Mouse (Mus musculus) lung, postnatal 0 days (tissue): ENCODE data around the gene Ccdc15. TPM values are rescaled to one million over a fixed set of nuclear protein-coding genes. Genes with fewer than 3 reads are reported as not detected.

Experiments used
- ATAC-seq: fragments of 200-750 bp; cut with Nextera tagmentation; 2 replicates; pipeline ENCODE4 v1.8.0; 2017; ENCODE audit warnings: moderate library complexity
- DNase-seq: peaks from one replicate; pipeline ENCODE4 v3.0.0-alpha.2; 2016; ENCODE audit warnings: low spot score
- H3K27ac ChIP-seq: fragments of 300-500 bp; sonication (generic); 2 replicates; pipeline ENCODE4 v1.5.1; 2014; ENCODE audit warnings: antibody characterized with exemption, mild to moderate bottlenecking, low read length, mixed read lengths
- H3K27me3 ChIP-seq: fragments of 300-500 bp; sonication (generic); replicated peaks from 2 replicates; pipeline ENCODE4 v1.6.1; 2014; ENCODE audit warnings: low read length, mixed read lengths; ENCODE audit not compliant: insufficient read depth
- H3K36me3 ChIP-seq: fragments of 300-500 bp; sonication (generic); 2 replicates; pipeline ENCODE4 v1.6.1; 2014; ENCODE audit warnings: low read length, mixed read lengths; ENCODE audit not compliant: insufficient read depth
- H3K4me1 ChIP-seq: fragments of 300-500 bp; sonication (generic); 2 replicates; pipeline ENCODE4 v1.6.1; 2014; ENCODE audit warnings: antibody characterized with exemption, low read depth, low read length, mixed read lengths; ENCODE audit not compliant: insufficient read depth
- H3K4me2 ChIP-seq: fragments of 300-500 bp; sonication (generic); replicated peaks from 2 replicates; pipeline ENCODE4 v1.6.1; 2014; ENCODE audit warnings: low read depth, mild to moderate bottlenecking, low read length, moderate library complexity, mixed read lengths
- H3K4me3 ChIP-seq: fragments of 300-500 bp; sonication (generic); 2 replicates; pipeline ENCODE4 v1.5.1; 2014; ENCODE audit warnings: low read depth, low read length
- H3K9ac ChIP-seq: fragments of 300-500 bp; sonication (generic); replicated peaks from 2 replicates; pipeline ENCODE4 v1.6.1; 2014; ENCODE audit warnings: low read depth, mild to moderate bottlenecking
- H3K9me3 ChIP-seq: fragments of 300-500 bp; sonication (generic); 2 replicates; pipeline ENCODE4 v1.6.1; 2016; ENCODE audit warnings: low read length, mixed read lengths
- CTCF ChIP-seq: IDR thresholded peaks from 2 replicates; pipeline ENCODE4 v1.5.1; 2016; ENCODE audit warnings: antibody characterized with exemption, mild to moderate bottlenecking
- EP300 ChIP-seq: IDR thresholded peaks from 2 replicates; pipeline ENCODE4 v1.6.1; 2016; ENCODE audit warnings: antibody characterized with exemption, mild to moderate bottlenecking, control low read depth
- WGBS: fragments of 180-500 bp; shearing (Covaris S2); extraction: QIAGEN DNeasy Blood & Tissue Kit; methylation state at CpG from one replicate; pipeline ENCODE4 v1.1.7; 2014; 5-methylcytosine and 5-hydroxymethylcytosine counted together
- polyA plus RNA-seq: library from polyadenylated mRNA; unstranded; fragments of >200 nt; fragmentation: Nextera tagmentation; extraction: Ambion mirVana; gene quantifications from 2 replicates; pipeline ENCODE4 v1.2.1, GENCODE M21; 2015

The Ccdc15 gene
- polyA plus RNA-seq, 1 experiment from 2014 or later: 4.5 TPM

DNA sequence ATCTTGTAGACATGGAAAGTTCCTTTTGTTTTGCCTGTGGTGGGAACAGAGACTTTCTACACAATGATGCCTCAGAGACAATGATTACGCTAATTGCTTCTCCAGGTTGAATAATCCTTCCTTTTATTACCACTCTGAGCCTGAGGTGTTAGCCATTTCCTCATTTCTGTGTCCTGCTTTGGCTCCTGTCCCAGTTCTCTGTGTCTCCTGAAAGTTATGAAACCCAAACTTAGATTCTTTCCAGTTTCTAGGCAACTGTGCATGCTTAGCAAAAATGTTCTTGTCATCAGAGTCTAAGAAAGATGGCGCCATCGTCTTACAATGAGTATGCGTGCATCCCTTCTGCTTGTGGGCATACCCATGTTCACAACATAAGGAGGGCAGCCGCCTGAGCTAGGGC, 27.5 kb upstream of the Ccdc15 start:
- Histone ChIP-seq H3K27me3 (no peaks in the 10 kb centered on the region), H3K9ac (no peak overlapping the region), H3K27ac (no peak overlapping the region), H3K4me1 (no peaks in the 10 kb centered on the region), H3K9me3 (no peaks in the 10 kb centered on the region), H3K4me2 (no peak overlapping the region), H3K4me3 (no peak overlapping the region), H3K36me3 (no peaks in the 10 kb centered on the region)
- ATAC-seq (no peak), DNase-seq (peak; percentile 65)
- TF ChIP-seq EP300: no peak
- TF ChIP-seq CTCF: no peak
- 80% methylated on average over 5 of the region's 5 CpGs for WGBS

DNA sequence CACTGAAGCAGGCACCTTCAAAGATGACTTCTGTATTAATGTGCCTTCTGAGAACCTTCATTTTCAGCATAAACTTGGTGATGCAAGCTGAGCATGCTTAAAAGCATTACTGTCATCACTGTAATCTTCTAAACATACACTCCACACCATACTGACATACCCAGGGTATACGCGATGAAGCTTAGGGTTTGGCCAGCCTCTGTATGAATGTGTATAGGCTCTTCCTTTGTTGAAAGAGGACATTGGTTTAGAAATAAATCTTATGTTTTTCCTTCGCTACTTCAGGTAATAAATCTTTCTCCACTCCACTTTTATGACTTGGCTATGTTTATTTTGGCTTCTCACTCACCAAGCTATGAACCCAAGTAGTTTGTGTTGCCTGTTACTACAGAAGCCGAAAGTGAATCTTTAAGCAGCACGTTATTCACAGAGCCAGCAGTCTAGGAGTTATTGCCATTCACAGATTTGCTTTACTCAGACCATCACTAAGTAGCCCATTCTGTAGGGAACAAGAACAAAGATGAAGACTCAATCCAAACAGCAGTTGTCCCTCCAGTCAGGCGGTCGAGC, 23.1 kb upstream of the Ccdc15 start:
- H3K9ac ChIP-seq: no peak overlapping the region
- no peak overlapping the region for H3K27ac ChIP-seq
- no peak overlapping the region for H3K4me2 ChIP-seq
- H3K36me3 ChIP-seq: no peaks in the 10 kb centered on the region
- WGBS: 59% methylated on average over 7 of the region's 7 CpGs
- DNase-seq (no peak), ATAC-seq (no peak; the same call in 1 of the 2 replicates)
- H3K4me1 ChIP-seq: peaks cover 3% of the 10 kb centered on the region; the same call in 1 of the 2 replicates
- no peaks in the 10 kb centered on the region for H3K27me3 ChIP-seq
- no peak for TF ChIP-seq CTCF
- TF ChIP-seq EP300: no peak
- no peaks in the 10 kb centered on the region for H3K9me3 ChIP-seq
- no peak overlapping the region for H3K4me3 ChIP-seq

DNA sequence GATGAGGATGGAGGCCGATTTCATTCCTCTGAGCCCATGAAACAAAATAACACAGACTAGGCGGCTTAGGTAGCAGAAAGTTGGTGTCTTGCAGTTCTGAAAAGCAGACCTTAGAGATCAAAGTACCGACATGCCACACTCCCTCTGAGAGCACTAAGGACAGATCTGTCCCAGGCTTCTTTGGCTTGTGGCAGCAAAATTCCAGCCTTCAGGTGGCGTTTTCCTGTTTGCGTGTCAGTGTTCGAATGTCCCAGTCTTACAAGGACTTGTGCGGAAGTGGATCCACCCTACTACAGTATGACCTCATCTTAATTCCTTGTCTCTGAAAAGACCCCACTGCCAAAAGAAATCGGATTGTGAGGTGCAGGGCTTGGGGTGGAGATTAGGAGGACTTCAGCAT, 20.6 kb upstream of the Ccdc15 start:
- WGBS: 34% methylated on average over 8 of the region's 8 CpGs
- TF ChIP-seq EP300 (peak; percentile 80), CTCF (peak; percentile 58)
- no peak overlapping the region for H3K4me3 ChIP-seq
- H3K9me3 ChIP-seq: no peaks in the 10 kb centered on the region
- peak; percentile 52 for DNase-seq
- no peak overlapping the region for H3K9ac ChIP-seq
- H3K4me1 ChIP-seq: peaks cover 3% of the 10 kb centered on the region; the same call in 1 of the 2 replicates
- no peak overlapping the region for H3K4me2 ChIP-seq
- H3K36me3 ChIP-seq: no peaks in the 10 kb centered on the region
- H3K27me3 ChIP-seq: no peaks in the 10 kb centered on the region
- ATAC-seq: peak; percentile 89
- H3K27ac ChIP-seq: peak overlapping the region; percentile 67

DNA sequence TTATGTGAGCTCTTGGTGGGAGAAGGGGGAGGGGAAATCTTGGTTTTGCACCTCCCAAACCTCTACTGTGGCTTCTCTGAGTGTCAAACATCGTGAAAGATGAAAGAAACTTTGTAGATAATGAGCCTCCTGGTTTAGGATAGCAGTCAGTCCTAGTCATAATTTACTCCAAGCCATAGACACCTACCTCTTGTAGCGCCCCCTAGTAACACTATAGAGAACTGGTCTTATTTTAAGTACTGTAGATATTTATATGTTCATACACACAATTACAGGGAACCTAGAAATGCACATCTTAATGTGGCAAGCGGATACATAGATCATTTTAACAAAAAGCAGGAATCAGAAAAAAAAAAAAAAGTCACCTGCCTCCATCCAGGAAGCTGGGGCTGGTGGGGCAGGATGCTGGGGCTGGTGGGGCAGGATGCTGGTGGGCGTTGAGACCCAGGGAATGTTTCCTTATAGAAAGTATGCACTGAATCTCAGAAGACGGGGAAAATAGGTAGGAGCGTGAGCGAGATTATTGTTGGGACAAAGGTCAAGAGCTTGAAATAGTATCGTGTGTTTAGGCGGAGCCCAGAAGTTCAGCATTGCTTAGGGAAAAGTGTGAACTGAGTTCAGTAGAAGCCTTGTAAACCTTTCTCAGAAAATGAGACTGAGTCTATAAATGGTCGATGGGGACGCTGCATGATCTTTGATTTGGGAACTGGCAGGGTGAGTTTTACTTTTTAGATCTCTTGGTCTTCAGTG, 20.0 kb upstream of the Ccdc15 start:
- ATAC-seq: peak; percentile 24; the same call in 1 of the 2 replicates
- TF ChIP-seq CTCF (0 out of 2 replicates have a peak, but pooled peaks have one; percentile 21), EP300 (no peak)
- WGBS: 47% methylated on average over 11 of the region's 11 CpGs
- Histone ChIP-seq H3K9ac (no peak overlapping the region), H3K36me3 (no peaks in the 10 kb centered on the region), H3K4me1 (peaks cover 3% of the 10 kb centered on the region; the same call in 1 of the 2 replicates), H3K27me3 (no peaks in the 10 kb centered on the region), H3K4me2 (no peak overlapping the region), H3K4me3 (no peak overlapping the region), H3K9me3 (no peaks in the 10 kb centered on the region), H3K27ac (peak overlapping the region; percentile 67)
- no peak for DNase-seq

DNA sequence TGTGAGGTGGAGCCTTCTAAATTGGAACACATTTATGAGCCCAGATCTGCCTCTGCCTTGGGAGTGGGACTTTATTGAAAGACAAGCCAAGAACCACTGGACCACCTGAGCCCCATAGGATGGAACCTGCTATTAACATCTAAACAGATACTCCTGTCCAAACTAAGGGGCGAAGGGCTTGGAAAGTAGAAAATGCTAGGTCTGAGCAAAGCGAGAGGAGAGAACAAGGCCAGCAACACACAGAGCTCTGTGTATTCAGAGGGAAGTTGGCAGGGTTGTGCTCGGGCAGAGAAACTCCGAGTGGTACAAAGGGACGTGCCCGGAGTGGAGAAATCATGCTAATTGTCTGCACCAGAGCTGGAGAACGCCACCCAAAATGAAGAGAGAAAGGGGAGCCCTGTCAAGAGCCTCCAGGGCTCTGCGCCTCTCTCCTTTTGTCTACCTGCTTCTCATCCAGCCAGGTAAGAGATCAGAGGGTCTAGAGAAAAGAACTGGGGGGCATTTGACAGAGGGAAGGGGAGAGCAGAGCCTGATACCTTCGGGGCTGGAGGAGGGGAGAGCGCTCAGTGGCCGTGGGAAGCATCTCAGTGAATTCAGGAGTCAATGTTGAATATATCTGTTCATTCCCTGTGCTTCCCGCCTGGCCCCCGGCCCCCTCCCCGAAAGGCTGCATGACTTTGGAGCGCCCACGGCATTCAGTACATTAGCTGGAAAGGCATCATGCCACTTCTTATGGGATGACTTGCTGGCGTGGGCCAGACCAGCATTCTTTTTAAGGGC, 19.3 kb upstream of the Ccdc15 start, which contains the start of gene Hepacam:
Gene Hepacam (plus strand): TSS at position 51 of the 780 bp plus-strand sequence.
- ATAC-seq: no peak
- Histone ChIP-seq H3K4me3 (no peak within 1 kb of the TSS), H3K27ac (no peak within 1 kb of the TSS; the same call in 1 of the 2 replicates)

DNA sequence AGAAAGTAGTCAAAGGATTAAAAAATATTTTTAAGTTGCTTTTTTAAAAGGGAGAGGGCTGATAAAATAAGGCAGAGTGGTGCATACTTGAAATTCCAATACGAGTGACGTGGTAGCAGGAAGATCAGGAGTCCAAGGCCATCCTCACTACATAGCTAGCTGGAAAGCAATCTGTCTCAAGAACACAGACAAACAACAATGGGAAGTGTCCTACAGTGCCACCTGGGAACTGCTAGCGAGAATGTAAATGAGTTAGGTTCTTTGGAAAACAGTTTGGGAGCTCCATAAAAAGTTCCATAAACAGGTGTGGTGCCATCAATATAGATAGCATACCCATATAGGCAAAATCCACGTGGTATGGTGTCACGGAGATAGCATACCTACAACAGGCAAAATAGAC, 17.5 kb upstream of the Ccdc15 start:
- TF ChIP-seq EP300: no peak
- TF ChIP-seq CTCF: no peak
- no peak overlapping the region for H3K9ac ChIP-seq
- H3K4me3 ChIP-seq: no peak overlapping the region
- DNase-seq: no peak
- peaks cover 5% of the 10 kb centered on the region; the same call in 1 of the 2 replicates for H3K4me1 ChIP-seq
- WGBS: 40% methylated on average over 5 of the region's 5 CpGs
- H3K36me3 ChIP-seq: no peaks in the 10 kb centered on the region
- H3K27ac ChIP-seq: no peak overlapping the region
- ATAC-seq: no peak
- H3K9me3 ChIP-seq: no peaks in the 10 kb centered on the region
- H3K4me2 ChIP-seq: no peak overlapping the region
- no peaks in the 10 kb centered on the region for H3K27me3 ChIP-seq

More for the DNA sequence above, 19.3 kb upstream of the Ccdc15 start, which contains the start of gene Hepacam:
- TF ChIP-seq CTCF: no peak
- no peak for TF ChIP-seq EP300
- 76% methylated on average over 17 of the region's 17 CpGs for WGBS
- H3K9ac ChIP-seq: no peak within 1 kb of the TSS
- peaks cover 5% of the 10 kb centered on the region; the same call in 1 of the 2 replicates for H3K4me1 ChIP-seq
- H3K4me2 ChIP-seq: no peak within 1 kb of the TSS
- H3K36me3 ChIP-seq: no peaks in the 10 kb centered on the region
- H3K27me3 ChIP-seq: no peaks in the 10 kb centered on the region
- DNase-seq: no peak
- H3K9me3 ChIP-seq: no peaks in the 10 kb centered on the region
